Mouse (Mus musculus) lung, postnatal 0 days (tissue): ENCODE results near the gene Adk. TPM values are rescaled to one million over a fixed set of nuclear protein-coding genes. Genes with fewer than 3 reads are reported as not detected.
A peak's percentile ranks its signal among the peaks of the same experiment; 100 is the strongest.

Experiments used
- ATAC-seq: fragments of 200-750 bp; cut with Nextera tagmentation; 2 replicates; pipeline ENCODE4 v1.8.0; 2017; ENCODE audit warnings: moderate library complexity
- DNase-seq: peaks from one replicate; pipeline ENCODE4 v3.0.0-alpha.2; 2016; ENCODE audit warnings: low spot score
- H3K27ac ChIP-seq: fragments of 300-500 bp; sonication (generic); 2 replicates; pipeline ENCODE4 v1.5.1; 2014; ENCODE audit warnings: antibody characterized with exemption, mild to moderate bottlenecking, low read length, mixed read lengths
- H3K27me3 ChIP-seq: fragments of 300-500 bp; sonication (generic); replicated peaks from 2 replicates; pipeline ENCODE4 v1.6.1; 2014; ENCODE audit warnings: low read length, mixed read lengths; ENCODE audit not compliant: insufficient read depth
- H3K36me3 ChIP-seq: fragments of 300-500 bp; sonication (generic); 2 replicates; pipeline ENCODE4 v1.6.1; 2014; ENCODE audit warnings: low read length, mixed read lengths; ENCODE audit not compliant: insufficient read depth
- H3K4me1 ChIP-seq: fragments of 300-500 bp; sonication (generic); 2 replicates; pipeline ENCODE4 v1.6.1; 2014; ENCODE audit warnings: antibody characterized with exemption, low read depth, low read length, mixed read lengths; ENCODE audit not compliant: insufficient read depth
- H3K4me2 ChIP-seq: fragments of 300-500 bp; sonication (generic); replicated peaks from 2 replicates; pipeline ENCODE4 v1.6.1; 2014; ENCODE audit warnings: low read depth, mild to moderate bottlenecking, low read length, moderate library complexity, mixed read lengths
- H3K4me3 ChIP-seq: fragments of 300-500 bp; sonication (generic); 2 replicates; pipeline ENCODE4 v1.5.1; 2014; ENCODE audit warnings: low read depth, low read length
- H3K9ac ChIP-seq: fragments of 300-500 bp; sonication (generic); replicated peaks from 2 replicates; pipeline ENCODE4 v1.6.1; 2014; ENCODE audit warnings: low read depth, mild to moderate bottlenecking
- H3K9me3 ChIP-seq: fragments of 300-500 bp; sonication (generic); 2 replicates; pipeline ENCODE4 v1.6.1; 2016; ENCODE audit warnings: low read length, mixed read lengths
- CTCF ChIP-seq: IDR thresholded peaks from 2 replicates; pipeline ENCODE4 v1.5.1; 2016; ENCODE audit warnings: antibody characterized with exemption, mild to moderate bottlenecking
- EP300 ChIP-seq: IDR thresholded peaks from 2 replicates; pipeline ENCODE4 v1.6.1; 2016; ENCODE audit warnings: antibody characterized with exemption, mild to moderate bottlenecking, control low read depth
- WGBS: fragments of 180-500 bp; shearing (Covaris S2); extraction: QIAGEN DNeasy Blood & Tissue Kit; methylation state at CpG from one replicate; pipeline ENCODE4 v1.1.7; 2014; 5-methylcytosine and 5-hydroxymethylcytosine counted together
- polyA plus RNA-seq: library from polyadenylated mRNA; unstranded; fragments of >200 nt; fragmentation: Nextera tagmentation; extraction: Ambion mirVana; gene quantifications from 2 replicates; pipeline ENCODE4 v1.2.1, GENCODE M21; 2015

Adk gene
- polyA plus RNA-seq, 1 experiment from 2014 or later = 238 TPM

DNA sequence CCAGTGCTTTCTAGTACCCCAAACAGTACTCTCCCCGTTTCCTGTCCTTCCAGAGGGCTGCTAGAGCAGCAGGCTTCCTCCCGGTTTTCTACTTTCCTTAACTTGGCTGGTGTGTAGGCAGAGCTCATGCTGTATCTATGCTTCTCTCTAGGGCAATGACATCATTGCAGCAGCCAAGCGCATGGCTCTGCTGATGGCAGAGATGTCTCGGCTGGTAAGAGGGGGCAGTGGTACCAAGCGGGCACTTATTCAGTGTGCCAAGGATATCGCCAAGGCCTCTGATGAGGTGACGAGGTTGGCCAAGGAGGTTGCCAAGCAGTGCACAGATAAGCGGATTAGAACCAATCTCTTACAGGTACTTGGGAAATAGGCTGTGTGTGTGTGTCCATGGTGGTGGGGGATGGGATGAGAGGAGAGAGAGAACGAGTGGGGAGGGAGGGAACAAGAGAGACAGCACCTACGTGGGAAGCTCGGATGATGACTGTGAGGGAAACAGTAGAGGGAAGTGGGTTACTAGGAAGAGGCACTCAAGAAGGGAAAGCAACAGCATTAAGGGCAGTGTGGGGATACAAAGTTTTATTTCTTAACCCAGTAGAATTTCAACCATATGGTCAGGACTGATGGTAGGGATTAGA lies 23.2 kb upstream of the Adk start:
- Histone ChIP-seq H3K36me3 (peaks cover 48% of the 10 kb centered on the region; the same call in 1 of the 2 replicates), H3K4me3 (no peak overlapping the region)

GRCm38 (mm10) chr14:21031783-21032511 lies 20.4 kb upstream of the Adk start:
- H3K36me3 ChIP-seq = peaks cover 37% of the 10 kb centered on the region
- peak; percentile 95 for ATAC-seq

More for the DNA sequence above, 23.2 kb upstream of the Adk start:
- Histone ChIP-seq H3K27ac (no peak overlapping the region), H3K9ac (no peak overlapping the region), H3K9me3 (no peaks in the 10 kb centered on the region), H3K4me1 (peaks cover 3% of the 10 kb centered on the region; the same call in 1 of the 2 replicates), H3K4me2 (no peak overlapping the region), H3K27me3 (no peaks in the 10 kb centered on the region)
- 78% methylated on average over 11 of the region's 11 CpGs for WGBS
- ATAC-seq (no peak), DNase-seq (no peak)
- no peak for TF ChIP-seq EP300
- no peak for TF ChIP-seq CTCF

GRCm38 (mm10) chr14:21034271-21034670 lies 18.1 kb upstream of the Adk start:
- DNase-seq = no peak
- Histone ChIP-seq H3K4me1 (peaks cover 3% of the 10 kb centered on the region; the same call in 1 of the 2 replicates), H3K9ac (no peak overlapping the region), H3K27me3 (no peaks in the 10 kb centered on the region), H3K4me3 (no peak overlapping the region), H3K4me2 (no peak overlapping the region), H3K9me3 (no peaks in the 10 kb centered on the region), H3K36me3 (peaks cover 15% of the 10 kb centered on the region), H3K27ac (no peak overlapping the region)
- ATAC-seq = no peak
- TF ChIP-seq CTCF (no peak), EP300 (no peak)
- 82% methylated on average over 4 of the region's 4 CpGs for WGBS

More at GRCm38 (mm10) chr14:21031783-21032511, 20.4 kb upstream of the Adk start:
- Histone ChIP-seq H3K27me3 (no peaks in the 10 kb centered on the region), H3K4me2 (no peak overlapping the region), H3K9ac (no peak overlapping the region), H3K4me3 (no peak overlapping the region), H3K4me1 (peaks cover 3% of the 10 kb centered on the region; the same call in 1 of the 2 replicates), H3K9me3 (no peaks in the 10 kb centered on the region), H3K27ac (peak overlapping the region; percentile 74)
- 63% methylated on average over 6 of the region's 6 CpGs for WGBS
- peak; percentile 80 for TF ChIP-seq EP300
- 0 out of 2 replicates have a peak, but pooled peaks have one; percentile 5 for TF ChIP-seq CTCF
- DNase-seq = peak; percentile 93

DNA sequence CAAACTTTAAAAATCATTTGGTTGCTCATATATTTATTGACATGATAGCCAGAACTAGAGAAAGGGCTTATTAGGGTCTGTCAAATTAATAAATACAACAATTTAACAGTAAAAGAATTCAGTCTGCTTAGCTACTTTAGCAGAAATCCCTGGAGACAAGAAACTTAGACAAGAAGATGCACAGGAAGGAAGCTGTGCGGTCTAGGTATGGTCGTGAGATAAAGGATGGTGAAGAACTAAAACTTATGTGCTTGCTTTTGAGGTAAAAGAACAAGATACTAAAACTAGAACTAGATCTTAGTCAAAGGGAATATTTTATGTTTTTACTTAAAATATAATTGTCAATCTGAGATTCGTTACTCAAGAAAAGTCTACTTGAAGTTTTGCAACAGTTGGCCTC lies 17.6 kb upstream of the Adk start:
- ATAC-seq (no peak), DNase-seq (no peak)
- Histone ChIP-seq H3K36me3 (peaks cover 16% of the 10 kb centered on the region), H3K4me3 (no peak overlapping the region), H3K27me3 (no peaks in the 10 kb centered on the region), H3K4me2 (no peak overlapping the region), H3K9me3 (no peaks in the 10 kb centered on the region), H3K27ac (no peak overlapping the region), H3K9ac (no peak overlapping the region), H3K4me1 (peaks cover 3% of the 10 kb centered on the region; the same call in 1 of the 2 replicates)
- WGBS = 89% methylated on average over 3 of the region's 3 CpGs
- TF ChIP-seq EP300 (no peak), CTCF (no peak)

- Histone ChIP-seq H3K4me2 (no peak overlapping the region), H3K4me1 (no peaks in the 10 kb centered on the region), H3K9ac (no peak overlapping the region), H3K36me3 (peaks cover 11% of the 10 kb centered on the region), H3K27me3 (no peaks in the 10 kb centered on the region), H3K4me3 (no peak overlapping the region), H3K9me3 (no peaks in the 10 kb centered on the region), H3K27ac (no peak overlapping the region)
- ATAC-seq (peak; percentile 57; the same call in 1 of the 2 replicates), DNase-seq (peak; percentile 51)
- TF ChIP-seq EP300 = 0 out of 2 replicates have a peak, but pooled peaks have one; percentile 34
- no peak for TF ChIP-seq CTCF
- 49% methylated on average over 12 of the region's 12 CpGs for WGBS
Measured at GRCm38 (mm10) chr14:21039077-21039476, 13.3 kb upstream of the Adk start.

GRCm38 (mm10) chr14:21039623-21040022 lies 12.8 kb upstream of the Adk start:
- Histone ChIP-seq H3K27ac (no peak overlapping the region), H3K4me3 (no peak overlapping the region), H3K4me2 (no peak overlapping the region), H3K4me1 (no peaks in the 10 kb centered on the region), H3K9ac (no peak overlapping the region), H3K9me3 (no peaks in the 10 kb centered on the region), H3K36me3 (peaks cover 11% of the 10 kb centered on the region), H3K27me3 (no peaks in the 10 kb centered on the region)
- TF ChIP-seq EP300 (no peak), CTCF (no peak)
- 58% methylated on average over 4 of the region's 4 CpGs for WGBS
- no peak for DNase-seq
- ATAC-seq = no peak
